Mouse (Mus musculus) cerebellum, adult 11 months (tissue): ENCODE data around the gene Atf6.

Source experiments
- DNase-seq: peaks from one replicate; pipeline ENCODE4 v3.0.0; 2022

Gene Atf6

DNA sequence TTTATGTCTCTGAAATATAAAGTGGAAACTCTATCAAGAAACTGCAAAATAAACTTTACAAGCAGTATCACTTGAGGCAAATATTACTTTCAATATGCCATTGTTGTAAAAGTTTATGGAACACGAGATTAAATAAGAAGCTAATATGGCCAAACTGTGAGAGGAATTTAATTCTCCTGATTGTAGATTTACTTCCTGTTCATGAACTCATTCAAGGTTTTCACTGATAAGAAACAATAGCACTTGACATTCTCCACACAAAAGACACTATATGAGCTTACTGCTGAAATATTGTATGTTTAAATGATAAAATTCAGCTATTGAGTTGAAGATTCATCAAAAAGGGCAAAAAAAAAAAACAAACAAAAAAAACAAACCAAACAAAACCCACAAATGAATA lies 102.8 kb downstream of the Atf6 start:
- no peak for DNase-seq

DNA sequence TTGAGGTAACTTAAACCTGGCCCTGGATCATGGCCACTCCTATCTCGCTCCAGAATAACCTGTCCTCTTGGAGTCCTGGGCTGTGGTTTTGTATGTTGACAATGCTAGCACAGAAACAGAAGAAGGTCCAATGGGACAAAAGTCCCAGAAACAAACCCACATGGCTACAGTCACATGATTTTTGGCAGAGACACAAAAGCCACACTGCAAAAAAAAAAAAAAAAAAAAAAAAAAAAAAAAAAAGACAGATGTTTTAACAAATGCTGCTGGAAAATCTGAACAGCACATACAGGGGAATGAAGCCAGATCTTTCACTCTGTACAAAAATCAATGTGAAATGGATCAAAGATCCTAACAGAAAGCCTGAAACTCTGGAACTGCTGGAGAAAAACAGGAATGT lies 105.9 kb downstream of the Atf6 start:
- no peak for DNase-seq

DNA sequence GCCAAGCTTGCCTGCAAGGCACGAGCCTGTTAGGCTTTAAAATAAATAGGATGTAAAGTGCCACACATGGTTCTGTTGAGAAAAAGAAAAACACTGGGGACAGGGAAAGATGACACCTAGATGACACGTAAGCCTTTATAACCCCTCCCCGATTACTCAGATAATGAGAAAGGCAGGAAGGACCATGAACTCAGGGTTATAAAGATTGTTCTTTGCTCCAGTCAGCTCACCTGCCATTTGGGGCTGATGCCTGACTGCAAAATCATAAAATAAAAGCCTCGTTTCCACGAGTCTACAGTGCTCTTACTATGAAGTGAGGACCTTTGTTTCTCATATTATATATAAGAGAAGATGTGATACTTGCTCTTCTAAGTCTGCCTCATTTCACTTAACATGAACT lies 114.0 kb downstream of the Atf6 start:
- DNase-seq, result no peak

DNA sequence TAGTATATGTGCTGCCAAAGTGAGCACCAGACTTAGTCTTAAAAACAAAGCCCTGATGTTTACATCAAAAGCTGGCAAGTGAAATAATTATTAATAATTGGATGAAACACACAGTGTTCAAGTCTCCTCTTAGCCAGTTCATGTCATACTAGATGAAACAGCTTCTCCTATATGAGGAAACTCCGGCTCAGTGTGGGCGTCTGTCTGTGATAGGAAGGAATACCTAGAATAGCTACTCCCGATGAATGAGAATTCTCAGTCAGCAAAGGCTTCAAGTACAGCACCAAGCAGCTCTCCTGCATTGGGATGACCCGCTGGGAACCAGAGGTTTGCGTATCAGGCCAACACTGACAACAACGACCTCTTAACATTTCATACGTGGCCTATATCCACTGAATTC lies 115.8 kb downstream of the Atf6 start:
- DNase-seq, result no peak

DNA sequence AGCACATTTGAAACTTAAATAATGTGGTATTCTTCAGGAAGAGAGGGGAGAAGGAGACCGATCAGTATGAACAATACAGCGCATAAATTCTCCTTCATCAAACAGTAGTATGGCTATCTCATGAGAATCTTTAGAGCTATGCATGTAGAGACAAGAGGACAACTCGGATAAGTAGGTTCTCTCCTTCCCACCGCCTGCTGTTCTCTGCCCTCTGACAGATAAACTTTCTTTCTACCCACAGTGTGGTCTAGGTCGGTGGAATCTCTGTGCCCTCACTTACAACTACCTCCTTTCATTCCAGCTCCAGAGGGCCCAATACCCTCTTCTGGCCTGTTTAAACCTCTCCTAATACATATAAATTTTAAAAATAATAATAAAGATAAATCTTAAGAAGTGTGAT lies 121.0 kb downstream of the Atf6 start:
- DNase-seq, result no peak

DNA sequence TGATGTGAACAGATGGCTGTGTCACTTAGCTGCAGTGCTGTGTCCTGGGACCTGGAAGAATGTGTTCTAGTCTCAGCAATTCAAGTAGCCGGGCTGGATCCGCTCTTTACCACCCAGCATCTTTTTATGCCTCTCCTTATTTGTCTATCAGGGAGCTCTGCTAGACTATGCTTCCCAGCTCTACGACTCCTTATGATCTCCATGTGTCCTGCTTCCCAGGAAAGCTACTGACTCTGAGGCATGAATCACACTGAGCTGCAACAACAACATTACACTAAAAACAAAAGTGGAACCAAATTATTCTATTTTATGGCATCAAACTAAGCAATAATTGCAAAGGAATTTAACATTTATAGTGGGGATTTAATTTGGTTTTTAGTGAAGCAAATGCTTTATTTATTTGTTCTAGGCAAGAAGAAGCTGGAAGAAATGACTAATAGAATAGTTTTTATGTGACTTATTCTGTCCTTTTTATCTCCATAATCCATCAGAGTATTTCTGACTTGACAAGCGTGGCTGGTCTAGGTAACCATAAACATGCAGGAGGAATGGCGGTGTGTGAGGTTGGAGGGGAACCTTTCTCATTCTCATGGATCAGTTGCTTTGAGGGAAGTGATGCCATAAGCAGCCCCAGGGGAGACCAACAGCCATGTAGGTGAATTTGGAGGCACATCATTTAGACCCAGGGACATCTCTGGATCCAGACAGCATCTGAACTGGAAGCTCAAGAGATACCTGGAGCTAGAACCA lies 125.9 kb downstream of the Atf6 start:
- DNase-seq, result no peak

DNA sequence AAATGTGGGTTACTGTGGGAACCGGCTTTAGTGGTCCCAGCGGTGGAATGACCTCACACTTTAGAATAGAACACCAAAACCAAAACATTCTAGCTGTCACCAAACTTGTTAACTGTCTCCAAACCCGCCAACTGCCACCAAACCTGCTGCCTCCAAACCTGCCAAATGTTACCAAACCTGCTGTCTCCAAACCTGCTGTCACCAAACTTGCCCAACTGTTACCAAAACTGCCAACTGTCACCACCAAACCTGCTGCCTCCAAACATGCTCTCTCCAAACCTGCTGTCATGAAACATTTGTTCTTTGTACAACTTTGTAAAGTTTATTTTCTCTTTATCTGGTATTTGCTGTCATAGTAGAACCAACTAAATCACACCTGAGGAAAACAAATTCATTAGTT lies 132.7 kb downstream of the Atf6 start:
- peak; percentile 10 for DNase-seq

DNA sequence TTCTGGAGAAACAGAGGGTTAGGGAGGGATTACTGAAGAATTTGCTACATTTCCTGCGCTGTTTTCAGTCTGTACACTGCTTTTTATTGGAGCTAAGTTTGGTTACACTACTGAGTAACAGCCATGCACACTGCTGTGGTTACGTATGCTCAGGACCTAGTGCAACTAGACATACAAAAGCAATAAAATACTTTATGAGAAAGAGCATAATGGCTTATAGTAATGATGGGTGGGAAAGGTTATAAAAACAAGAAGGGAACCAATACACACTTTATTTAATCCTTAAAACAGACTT lies 135.0 kb downstream of the Atf6 start:
- DNase-seq, result no peak

DNA sequence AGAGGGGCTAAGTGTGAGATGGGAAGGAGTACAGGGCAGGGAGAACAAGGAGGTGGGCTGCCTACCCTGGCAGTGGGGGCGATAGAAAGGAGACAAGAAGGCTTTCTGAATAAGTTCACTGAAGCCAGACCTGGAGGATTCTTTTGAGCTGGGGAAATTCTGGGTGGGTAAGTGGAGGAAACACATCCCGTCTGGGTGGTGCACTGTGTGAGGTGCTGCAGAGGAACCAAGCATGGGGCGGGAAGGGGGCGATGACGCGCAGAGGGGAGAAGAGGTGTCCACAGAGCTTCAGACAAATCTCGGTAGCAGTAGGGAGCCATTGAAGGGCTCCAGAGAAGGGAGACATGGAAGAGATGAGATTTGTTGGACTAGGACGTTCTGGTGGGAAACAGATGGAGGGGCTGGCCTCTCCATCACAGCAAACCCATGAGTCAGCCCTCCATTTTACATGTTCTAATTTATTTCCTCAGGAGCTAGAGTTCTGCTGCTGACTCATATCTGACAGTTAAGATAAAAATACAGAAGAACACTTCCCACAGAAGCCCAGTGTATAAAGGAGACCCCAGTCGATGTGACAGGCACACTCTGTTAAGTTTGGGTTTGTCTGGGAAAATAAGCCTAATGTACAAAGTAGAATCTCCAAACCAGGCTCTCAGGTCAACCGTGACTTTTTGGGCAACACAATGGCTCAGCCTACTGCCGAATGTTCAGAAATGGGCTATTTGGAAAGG lies 135.5 kb downstream of the Atf6 start:
- no peak for DNase-seq

DNA sequence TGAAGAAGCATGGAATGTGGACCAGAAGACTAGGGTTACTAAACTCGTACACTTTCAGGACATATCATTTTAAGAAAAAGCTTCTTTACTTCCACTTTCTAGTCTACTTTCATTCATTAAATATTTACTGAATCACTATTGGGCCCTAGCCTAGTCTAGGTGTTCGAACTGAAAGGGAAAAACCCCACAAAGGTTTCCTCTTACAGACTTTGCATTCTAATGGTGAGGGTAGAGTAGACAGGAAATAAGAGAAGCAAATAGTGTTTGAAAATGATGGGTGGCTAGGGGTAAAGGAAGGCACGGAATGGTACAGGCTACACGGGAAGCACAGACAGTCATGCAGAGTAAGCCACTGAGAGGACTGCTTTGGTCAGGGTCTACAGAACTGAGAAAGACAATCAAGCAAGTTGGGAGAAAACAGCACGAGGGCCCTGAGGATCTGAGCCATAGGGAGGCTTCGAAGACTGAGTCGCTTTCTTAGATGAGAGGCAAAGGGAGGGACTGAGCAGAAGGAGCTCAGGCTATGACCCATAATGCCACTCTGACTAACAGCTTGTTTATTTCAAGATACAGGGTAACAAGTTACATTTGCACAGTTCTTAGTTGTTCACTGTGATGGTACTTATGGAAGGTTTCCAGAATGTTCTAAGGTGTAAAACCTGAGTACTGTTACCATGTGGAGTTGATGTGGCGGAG lies 138.2 kb downstream of the Atf6 start:
- no peak for DNase-seq

DNA sequence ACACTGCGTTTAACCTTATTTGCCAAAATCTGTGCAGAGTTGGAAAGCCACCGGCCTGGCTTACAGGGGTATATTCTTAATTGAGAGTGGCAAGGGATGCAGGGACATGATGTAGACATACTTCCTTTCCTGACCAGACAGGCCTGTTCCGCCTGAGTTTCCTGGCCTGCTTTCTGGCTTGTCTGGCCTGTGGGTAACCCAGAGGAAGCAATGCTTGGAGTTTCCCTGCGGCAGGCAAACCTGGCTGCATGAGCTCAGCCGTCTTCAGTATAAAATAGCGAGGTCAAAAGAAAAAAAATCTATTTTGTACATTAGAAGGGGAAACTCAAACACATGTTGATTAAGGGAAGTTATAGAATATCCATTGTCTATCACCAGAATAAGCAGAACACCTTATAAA lies 139.0 kb downstream of the Atf6 start:
- peak; percentile 6 for DNase-seq

DNA sequence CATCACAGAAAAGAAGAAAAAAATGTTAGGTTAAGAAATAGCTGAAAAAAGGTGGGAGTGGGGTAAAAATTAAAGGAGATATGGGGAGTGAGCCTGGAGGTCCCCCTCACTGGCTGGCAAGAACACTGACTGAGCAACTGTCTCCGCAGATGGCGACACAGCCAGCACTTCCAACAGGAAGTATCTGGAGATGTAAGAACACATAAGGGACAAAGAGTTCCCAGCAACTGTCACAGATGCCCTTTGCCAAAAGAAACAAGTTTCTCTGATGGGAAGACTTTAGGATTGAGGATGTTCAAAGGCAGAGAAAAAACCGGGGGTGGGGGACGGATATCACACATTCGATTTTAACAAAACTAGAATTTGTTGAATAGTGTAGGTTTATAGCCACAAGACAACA lies 146.0 kb downstream of the Atf6 start:
- no peak for DNase-seq

DNA sequence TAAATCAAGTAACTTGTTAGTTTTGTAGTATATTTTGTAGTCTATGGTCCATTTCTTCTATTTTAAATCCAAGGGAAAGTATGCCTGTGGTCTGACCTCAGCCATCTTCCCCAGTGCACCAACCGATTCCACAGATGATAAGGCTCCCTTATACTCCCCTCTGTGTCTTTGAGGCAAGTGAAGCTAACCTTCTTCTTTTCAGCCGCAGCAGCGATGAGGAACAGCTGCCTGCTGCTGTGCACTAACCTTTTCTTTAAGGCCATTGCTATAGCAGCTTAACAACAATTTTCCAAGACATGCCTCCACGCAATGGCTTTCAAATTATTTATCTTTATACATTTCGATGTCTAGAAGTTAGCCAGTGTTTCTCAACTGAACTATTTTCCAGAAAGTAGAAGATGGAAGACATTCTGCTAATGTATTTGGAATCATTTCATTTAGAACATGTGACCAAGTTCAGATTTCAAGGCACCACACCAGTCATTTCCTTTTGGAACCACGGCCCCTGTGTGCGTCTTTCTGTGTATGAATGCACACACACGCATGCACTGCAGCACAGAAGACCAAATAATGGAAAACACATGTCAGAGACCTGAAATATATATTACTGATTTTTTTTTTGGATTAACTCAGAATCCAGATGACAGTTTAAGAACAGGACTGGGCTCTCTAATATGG lies 149.3 kb downstream of the Atf6 start:
- no peak for DNase-seq

DNA sequence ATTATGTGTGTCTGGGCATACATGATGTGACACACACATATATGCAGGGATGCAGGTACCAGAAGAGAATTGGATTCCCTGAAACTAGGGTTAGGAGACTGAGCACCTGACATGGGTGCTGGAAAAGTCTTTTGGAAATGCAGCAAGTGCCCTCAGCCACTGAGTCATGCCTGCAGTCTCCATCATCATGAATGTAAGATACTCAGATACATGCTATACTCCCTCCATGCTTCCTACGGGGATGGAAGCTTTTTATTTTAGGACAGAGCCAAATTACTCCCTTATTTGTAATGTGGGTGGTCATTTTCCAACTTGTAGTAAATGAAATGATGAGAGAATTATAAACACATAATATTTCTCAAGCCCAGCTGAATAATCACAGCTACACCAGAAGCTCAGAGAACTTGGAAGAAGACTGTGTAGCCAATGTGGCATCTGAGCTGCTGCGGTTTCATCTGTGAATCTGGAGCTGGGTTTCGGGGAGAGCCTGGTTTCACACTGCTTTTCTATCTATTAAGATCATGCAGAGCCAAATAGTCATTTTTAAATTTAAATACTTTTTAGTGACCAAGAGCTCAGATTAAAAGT lies 150.2 kb downstream of the Atf6 start:
- no peak for DNase-seq

DNA sequence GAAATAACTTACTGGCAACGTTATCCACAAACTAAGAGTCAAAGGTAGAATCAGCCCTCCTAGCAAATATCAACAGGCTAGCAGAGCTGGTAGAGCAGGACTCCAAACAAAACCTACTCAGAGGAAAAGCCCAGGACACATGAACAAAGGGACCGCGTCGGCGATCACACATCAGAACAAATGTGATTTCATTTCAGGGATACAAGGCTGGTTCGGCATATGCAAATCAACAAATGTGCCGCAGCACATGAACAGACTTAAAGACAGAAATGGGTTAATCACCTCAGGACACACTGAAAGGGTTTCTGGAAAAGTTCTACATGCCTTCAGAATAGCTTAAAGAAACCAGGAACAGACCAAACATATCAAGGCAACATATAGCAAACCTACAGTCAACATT lies 155.8 kb downstream of the Atf6 start:
- no peak for DNase-seq

DNA sequence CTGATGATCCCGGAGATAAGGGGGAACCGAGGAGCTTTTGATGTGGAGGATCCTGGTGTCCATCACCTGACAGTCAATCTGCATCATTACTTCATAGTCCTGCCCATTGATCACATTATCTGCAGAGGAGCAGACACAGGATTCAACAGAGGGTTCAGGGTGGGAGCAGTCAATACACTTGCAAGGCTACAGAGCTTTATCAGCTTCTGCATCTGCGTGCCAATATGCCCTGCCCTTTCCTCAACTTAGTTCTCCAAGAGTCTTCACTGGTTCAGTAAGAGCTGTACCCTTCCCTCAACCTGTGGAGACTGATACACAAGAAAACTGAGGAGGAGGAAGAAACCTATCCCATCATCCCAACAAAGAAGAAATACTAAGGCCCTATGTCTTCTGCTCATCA lies 157.6 kb downstream of the Atf6 start:
- no peak for DNase-seq

DNA sequence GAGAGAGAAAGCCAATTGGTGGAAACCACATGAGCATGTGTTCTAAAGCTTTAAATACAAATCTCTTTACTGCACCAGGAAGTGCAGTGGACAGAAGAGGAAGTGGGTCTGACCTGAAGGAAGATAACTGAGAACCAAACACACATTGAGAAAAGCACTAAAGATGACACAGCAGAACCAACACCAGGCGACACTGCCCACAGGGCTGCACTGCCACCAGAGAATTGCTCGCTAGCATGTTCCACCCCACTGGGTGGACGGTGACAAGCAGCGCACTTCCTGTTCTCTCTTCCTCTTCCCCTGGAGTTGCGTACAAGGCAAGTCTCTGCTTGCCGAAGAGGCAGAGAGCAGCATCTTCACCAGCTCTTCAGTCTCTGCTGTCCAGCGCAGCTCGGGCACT lies 158.1 kb downstream of the Atf6 start:
- no peak for DNase-seq

DNA sequence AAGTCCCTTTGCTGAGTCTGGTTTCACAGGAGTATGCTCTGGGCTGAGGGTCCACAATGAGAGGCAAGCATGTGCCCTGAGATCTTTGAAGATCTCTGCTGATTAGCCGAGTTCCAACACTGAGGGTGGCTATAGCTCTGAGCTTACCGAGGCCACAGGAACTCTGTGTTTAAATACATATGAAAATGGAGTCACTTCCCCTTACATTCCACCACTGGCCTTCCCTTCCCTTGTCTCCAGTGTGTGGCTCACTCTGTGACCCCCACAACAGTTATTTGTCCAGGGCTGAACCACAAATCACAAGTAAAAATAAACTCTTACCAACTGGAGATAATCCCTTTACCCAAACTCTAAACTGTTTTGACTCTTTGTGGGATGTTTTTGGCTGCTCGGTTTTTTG lies 158.5 kb downstream of the Atf6 start:
- no peak for DNase-seq

DNA sequence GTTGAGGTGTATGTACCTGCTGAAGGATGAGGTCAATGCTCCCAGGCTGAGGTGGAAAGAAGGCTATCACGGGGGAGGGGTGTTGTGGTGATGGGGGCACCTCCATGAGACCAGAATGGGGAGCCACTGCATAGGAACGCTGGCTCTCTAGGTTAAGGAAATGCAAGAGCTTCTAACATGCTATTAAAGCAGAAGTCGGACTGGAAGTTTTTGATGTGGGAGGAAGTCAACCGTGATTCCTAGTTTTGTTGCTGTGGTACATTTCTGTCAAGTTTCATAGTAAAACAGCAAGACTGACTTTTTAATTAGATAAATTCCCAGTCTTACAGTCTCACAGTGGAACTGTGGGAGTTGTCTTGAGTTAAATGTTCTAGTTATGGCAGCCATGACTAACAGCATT lies 161.5 kb downstream of the Atf6 start:
- DNase-seq, result no peak

DNA sequence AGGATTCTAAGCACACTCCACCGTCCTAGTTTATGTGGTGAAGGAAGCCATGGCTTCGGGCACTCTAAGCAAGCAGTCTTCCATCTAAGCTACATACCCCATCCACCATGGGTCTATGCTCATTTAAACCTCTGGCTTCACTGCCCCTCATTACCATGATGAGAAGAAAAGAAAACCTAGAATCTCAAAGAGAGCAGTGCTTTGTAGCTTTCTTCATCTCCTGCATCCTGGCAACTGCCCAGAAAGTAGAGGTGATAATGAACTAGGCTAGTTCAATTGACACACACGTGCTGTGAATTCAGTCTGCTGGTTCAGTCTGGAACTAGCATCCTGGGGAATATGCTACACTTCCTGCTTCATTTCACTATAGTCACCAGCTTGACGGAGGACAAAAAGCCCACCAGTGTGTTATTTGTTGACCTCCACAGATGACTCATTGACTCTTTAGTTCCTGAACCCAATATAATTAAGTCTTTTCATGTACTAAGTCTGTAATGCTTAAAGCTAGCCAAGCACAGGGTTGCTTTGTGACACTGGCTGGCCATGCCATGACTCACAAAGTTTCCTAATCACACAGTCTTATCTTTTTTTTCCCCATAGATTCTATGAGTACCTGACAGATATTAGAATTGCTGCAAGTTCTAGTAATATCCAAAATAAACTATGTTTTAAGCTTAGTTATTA lies 162.5 kb downstream of the Atf6 start:
- no peak for DNase-seq

DNA sequence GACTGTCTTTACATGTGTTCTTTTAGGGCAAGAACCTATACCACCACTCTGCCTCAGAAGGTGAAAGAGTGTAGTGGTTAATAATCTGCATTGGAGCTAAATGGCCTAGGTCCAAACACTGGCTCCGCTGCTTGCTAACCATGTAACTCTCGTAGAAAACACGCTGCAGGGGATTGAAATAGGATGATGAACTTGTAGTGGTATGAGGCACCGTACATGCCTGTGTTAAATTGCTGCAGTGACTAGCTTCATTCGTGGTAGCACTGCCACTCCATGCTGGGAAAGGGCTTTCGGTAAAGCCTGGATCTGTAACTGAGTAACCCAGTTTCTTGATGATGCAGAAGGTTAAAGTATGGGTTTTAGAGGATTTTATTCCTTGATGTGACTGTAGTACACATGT lies 163.5 kb downstream of the Atf6 start:
- no peak for DNase-seq

DNA sequence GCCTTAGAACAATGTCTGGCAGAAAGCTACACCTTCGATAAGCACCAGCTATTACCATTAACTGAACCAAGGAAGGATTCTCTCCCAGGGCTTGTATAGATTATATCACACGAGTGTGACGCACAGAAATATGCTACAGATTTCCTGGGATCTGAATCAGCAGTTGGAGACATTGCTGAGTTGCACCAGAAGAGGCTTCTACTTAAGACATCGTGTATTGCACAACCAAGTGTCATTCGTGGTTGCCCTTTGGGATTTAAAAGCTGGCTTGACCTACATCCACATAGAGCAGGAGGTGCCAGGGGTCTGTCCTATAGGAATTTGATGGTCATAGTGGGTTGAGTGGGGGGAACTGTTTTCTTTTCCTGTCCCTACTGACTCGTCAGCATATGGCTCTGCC lies 164.6 kb downstream of the Atf6 start:
- no peak for DNase-seq

DNA sequence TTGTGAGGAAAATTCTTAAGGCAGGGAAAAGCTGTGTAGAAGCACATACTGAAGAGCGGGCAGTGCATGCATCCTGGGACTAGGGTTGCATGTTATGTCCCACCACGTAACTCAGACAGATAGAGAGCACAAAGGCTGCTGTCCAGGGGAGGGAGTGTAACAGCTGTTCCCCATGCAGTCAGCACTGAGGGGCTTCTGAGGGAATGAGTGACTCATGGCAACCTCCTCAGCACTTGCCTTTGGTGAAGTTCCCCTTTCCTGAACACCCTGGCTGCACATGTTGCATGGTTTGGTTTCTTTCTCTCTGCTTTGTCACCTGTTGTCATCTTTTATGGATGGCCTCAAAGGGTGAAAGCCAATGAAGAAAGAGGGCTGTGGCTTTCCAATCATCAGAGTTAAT lies 165.3 kb downstream of the Atf6 start:
- DNase-seq, result no peak
